Mouse (Mus musculus): ENCODE data around the gene Pacrg.

The Pacrg gene

DNA sequence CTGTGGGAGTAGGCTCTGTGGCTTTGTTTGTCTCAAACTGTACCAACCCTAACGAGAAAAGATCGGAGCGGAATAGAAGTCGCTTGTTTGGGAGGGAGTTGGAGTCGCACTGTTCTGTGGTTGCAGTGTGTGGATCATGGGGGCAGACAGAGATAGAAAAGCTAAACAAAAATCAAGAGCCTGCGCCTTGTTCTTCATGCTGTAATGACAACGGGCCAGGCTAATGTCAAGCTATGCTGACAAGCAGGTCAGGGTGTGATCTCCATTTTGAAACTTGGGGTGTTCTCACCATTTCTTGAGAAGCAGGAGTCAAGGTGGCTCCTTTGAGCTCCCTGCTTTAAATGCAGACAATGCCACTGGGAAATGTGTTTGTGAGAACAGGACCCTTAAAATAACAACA is 433.8 kb downstream of the Pacrg start:
- no peak for DNase-seq (ENCODE audit: low spot score)

DNA sequence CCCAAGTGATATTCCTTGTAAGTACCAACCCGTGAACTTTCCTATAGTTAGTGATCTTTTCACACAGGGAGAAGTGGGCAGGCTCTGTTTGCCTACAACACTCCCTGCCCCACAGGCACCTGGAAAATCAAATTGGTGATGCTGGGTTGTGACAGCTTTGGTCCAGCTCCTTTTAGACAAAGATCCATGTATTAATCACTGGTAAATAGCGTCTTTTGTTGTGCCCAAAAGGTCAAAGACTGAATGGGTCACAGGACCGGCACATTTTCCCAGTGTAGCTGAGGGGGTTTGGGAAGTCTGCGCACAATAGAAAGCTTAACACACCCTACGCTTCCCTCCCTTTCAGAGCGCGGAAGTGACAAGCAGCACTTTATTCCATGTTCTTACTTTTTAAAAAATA is 434.2 kb downstream of the Pacrg start:
- no peak for DNase-seq (ENCODE audit: low spot score)

DNA sequence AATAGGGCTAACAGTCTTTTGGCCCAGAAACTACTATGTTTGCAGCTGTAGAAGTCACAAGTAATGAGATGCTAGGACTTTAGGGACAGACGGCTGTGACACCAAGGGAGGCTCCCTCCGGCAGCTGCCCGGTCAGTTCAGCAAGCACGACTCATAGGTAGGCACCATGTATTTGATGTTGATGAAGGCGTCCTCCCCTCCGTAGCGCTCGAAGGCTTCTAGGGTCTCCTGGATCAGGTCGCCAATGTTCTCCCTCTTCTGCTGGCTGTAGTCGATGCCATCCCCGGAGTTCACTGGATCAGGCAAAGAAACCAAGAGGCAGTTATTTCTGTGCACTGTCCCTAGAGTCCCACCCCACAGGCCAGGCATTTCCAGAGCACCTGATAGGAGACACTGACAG is 436.9 kb downstream of the Pacrg start:
- no peak for DNase-seq (ENCODE audit: low spot score)

DNA sequence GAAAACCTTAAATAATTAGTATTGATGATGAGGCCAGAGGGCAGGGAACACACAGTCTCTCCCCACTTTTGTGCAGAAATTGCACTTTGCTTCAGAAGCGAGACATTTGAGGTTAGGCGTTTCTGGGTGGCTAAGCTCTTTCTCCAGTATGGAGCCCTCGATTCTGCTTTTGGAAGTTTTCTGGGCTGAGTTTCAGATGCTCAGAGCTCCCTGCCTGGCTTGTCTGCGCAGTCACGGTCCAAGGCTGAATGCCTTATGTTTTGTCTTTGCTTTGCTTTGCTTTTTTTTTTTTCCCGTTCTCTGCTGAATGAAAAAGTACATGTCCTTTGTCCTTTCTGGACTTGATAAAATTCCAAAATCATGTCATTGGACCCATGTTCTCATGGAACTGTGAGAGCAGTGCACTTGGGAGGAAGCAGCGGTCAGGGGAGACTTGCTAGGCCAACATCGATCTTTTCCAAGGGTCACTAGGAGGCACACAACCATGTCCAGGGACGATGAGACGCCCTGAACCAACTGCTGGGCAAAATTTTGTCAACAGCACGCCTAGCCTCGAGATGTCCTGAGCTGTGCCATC is 438.0 kb downstream of the Pacrg start:
- no peak for DNase-seq (ENCODE audit: low spot score)

DNA sequence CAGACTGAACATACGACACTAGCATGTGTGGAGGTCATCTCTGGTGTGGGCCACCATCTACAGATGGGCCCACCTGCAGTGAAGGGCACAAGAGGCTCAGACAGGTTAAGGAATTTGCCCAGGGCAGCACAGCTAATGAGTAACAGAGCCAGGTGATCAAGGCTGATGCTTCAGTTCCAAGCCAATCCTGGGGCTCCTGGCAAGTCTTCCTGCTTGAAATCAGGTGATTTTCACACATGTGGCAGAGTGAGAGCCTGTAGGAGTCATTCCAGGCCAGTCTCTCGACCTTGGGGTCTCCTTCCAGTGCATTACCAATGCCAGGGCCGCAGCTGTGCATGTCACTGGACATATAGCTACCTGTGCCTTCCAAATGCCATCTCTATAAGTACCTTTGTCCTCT is 438.6 kb downstream of the Pacrg start:
- no peak for DNase-seq (ENCODE audit: low spot score)

DNA sequence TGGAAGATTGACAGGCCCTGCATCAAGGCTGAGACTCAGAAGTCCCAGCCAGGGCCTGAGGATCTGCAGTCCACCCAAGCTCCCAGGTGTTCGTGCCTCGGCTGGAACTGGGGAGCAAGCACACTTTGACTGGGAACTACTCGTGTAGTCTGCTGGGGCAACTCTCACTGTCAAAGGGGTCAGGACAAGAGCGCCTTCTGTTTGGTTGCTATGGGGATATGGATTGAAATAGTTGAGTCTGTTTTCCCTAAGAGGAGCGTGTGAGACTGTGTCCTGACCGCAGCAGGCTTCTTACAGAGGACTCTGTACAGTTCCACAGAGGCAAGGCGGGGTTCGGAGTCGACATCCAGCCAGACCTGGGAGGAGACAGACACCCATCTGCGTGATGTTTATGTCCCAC is 440.4 kb downstream of the Pacrg start:
- DNase-seq (ENCODE audit: low spot score), result no peak

DNA sequence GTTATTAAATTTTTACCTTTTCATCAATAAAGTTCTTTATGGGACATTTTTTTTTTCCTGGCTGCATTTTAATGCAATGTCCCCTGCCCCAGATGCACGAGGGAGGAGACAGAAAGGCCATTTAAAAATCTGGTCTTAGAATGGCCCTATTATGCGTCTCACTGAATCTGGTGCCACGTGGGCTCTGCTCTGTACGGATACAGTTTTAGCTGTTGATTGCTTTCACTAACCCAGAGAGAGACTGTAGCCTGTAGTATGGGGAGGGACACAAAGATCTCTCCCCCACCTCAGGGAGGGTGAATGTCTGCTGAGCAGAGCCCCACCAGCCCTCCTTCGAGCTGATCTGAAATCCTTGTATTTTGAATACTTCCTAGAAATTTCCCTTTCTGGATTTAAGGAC is 441.2 kb downstream of the Pacrg start:
- DNase-seq (ENCODE audit: low spot score), result no peak

DNA sequence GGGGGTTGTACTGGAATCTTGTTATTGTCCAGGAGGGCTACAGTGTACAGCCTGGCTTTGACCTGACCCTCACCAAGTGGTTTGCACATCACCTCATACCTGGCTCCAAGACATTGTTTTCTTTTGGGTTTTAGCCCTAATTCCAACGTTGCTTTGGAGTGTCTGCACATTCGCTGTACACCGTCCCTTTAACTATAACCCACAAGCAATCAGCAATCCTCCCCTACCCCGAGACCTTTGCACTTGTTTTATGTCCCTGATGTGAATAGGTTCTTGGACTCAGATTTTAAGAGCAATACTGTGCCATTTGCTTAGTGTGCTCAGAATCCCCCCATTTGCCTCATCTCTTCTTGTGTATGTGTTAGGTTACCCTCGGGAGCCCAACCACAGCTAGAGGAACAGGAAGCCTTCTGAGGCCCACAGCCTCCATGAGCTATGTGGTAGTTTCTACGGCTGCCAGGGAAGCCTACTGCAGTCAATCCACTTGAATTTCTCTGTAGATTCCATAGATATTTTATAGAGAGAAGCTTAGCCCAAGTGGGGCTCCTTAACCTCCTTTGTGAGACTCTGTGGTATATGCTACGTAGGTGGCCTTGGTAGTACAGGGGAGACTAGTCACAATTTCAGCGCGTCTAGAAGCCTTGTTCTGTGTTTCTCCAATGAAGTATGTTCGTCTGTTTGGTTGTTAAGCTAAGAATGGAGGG is 442.0 kb downstream of the Pacrg start:
- DNase-seq (ENCODE audit: low spot score), result no peak

DNA sequence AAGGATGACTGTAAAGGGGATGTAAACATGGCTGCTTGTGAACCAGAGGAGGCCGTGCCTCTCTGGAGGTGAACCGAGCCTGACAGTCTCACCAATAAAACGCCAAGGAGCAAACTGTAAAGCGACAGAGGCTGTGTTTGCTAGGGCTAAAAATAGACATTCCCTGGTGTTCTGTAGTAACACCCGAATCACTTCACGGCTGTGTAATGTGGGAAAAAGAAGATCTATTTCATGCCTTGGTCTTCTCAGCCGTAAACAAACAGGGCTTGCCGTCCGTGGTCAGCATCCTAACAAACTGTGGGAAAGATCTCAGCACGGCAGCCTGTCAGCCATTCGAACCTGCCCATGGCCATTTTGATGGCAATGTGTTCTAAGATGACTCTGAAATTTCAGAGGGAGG is 442.8 kb downstream of the Pacrg start:
- no peak for DNase-seq (ENCODE audit: low spot score)

DNA sequence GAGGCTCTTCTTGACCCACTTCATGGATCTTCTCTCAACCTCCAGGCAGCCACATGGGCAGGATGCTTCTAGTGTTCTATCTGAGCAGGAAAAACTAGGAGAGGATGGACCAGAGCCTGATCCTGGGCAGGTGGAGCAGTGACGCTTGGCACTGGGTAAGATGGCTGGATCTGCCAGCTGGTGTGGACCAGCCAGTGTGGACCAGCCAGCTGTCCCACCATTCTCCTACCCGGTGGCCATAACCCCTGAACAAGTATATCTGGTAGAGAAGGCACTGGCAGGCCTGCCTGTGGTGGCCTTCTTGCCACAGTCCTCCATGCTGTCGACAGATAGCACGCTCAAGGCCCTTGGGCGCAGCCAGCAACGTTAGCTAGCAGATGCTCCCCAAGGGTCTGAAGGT is 443.2 kb downstream of the Pacrg start:
- DNase-seq (ENCODE audit: low spot score), result no peak

DNA sequence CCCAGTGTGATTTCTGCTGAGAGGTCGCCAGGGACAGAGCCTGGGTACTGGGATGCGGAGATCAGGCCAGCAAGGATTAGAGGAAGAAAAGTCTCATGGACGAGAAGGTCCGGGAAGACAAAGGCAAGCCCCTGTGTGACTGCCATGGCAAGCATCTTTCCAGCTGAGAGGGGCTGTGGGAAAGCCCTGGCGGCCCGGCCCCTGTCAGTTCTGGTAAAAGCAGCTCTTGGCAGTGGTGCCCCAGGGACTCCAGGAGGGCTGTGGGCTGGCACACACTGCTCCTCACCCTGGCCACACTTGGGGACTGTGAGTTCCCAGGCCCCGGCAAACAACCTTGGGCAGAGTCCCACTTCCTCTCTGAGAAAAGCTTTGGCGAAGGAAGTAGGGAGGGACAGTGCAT is 445.3 kb downstream of the Pacrg start:
- DNase-seq (ENCODE audit: low spot score), result peak; percentile 76

DNA sequence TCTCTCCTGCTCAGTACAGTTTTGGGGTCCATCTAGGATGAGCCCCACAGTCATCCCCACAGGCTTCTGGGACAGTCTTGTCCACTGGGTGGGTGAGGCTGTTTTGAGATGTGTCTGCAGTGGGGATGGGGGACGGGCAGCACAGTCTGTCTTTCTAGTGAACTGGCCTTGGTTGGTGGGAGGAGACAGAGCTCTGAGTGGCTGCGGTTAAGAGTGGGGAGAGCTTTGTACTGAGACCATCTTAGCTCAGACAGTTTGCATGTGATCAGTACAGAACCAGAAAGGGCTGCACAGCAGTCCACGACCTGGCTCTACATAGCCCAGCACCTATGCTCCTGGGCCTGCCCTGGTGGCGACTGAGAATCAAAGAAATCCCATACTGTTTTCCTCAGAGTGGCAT is 446.3 kb downstream of the Pacrg start:
- no peak for DNase-seq (ENCODE audit: low spot score)

DNA sequence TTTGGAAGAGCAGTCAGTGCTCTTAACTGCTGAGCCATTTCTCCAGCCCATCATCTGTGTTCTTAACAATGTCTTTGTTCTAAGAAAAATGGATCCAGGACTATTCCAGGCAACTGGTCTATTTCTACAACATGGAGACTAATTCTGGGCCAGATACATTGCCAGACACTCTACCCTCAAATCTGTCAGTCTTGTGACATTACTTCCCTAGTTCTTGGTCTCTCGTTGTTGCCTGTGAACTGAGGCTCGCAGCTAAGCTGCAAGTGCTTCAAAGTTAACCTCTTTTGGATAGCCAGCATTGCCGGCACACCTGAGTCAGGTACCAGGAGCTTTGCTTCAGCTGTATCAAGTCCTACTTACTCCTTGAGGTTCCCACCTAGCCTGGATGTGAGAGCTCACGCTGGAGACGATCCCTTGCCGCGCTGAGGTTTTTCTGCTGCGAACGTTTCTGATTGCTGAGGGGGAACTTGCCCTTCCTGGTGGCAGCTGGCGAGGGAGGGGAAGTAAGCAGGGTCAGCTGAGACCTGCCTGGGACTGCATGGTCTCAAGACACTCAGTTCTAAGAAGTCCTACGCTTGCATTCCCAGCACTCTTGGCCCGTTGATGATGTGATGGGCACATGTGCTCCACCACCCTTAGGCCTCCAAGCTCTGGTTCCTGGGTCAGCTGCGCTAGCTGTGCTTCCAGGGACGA is 447.6 kb downstream of the Pacrg start:
- peak; percentile 61 for DNase-seq (ENCODE audit: low spot score)

DNA sequence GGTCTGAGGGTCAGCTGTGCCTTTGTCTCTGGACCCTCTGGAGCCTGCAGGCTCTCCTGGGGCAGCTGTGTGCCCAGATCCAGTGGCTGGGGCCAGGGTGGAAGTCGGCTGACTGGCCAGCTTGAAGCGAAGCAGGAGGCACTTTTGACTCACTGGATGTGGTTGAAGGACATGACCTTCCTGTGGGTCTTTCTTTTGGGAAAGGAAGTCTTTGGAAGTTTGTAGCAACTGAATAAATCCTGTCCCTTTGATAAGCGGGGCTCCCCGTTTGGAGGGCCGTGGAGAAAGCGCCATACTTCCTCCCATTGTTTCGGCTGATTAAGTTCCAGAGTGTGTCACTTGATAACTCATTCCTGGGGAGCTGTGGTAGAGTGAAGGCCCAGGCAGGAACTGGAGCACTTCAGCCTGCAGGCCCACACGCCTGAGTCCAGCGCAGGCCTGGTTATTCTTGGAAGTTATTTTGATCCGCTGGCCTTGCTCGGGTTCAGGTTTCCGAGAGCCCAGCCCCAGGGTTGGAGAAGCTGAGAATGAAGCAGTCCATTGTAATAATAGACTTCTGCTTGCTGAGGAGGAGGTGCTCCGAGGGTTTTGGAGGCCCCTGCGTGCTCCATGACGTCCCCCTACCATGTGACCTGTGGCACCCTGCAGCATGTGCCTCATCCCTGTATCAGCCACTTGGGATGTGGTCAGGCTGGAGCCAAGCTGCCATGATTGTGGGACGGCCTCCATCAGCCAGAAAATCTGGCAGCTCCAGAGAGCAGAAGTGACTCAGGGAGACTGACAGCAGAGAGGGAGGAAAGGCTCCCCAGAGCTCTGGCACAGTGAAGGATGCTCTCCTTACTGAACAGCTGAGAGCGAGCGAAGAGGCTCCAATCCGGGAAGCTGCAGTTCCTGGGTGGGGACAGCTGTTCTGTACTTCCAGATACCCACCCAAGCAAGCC is 449.6 kb downstream of the Pacrg start:
- DNase-seq (ENCODE audit: low spot score), result peak; percentile 79

DNA sequence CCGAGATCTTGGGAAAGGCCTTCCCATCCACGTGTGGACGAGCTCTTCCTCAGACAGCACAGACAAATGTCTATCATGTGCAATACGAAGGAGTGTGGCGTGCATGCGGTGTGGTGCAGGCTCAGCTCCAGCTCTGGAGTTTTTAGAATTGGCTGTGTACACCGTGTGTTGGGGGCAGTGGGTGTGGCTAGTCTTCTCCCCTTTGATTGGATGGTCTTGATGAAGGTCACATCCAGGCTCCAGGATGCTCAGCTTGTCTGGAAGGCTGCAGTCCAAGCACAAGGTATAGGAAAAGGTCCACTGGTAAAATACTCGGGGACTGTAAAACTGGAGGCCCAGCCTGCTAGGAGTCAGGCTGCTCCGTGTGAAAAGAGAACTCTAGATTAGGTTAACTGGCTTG is 450.4 kb downstream of the Pacrg start:
- DNase-seq (ENCODE audit: low spot score), result no peak

DNA sequence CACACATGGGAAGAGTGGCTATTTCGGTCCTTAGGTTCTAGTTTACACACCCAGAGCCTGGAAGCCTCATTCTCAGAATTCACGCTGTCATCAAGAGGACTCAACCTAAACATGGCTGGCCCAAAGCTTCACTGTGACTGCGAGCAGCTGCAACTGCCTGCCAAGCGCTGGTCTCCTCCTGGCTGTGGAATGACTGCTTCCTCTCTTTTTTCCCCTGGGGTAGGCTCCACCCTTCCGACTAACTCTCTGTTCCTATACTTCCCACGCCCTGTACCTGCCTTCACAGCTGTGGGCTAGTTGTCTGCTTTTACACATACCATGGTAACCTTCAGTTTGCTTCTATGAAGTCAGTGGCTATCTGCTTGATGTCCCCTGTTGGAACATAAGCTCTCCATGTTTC is 453.6 kb downstream of the Pacrg start:
- DNase-seq (ENCODE audit: low spot score), result no peak

DNA sequence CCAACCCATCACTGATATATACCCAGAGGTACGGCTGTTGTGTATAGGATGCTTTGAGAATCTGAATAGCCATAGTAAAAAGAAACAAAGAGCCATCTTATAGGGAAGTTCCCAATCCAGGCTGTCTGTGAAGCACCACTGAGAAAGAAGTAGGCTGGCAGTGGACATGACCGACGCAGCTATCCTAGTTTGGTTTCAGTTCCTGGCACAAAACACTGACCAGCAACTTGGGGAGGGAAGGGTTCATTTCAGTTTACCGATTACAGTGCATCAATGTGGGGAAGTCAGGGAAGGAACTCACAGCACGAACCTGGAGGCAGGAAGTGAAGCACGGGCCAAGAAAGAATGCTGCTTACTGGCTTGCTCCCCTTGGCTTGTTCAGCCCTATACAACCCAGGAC is 456.7 kb downstream of the Pacrg start:
- no peak for DNase-seq (ENCODE audit: low spot score)

DNA sequence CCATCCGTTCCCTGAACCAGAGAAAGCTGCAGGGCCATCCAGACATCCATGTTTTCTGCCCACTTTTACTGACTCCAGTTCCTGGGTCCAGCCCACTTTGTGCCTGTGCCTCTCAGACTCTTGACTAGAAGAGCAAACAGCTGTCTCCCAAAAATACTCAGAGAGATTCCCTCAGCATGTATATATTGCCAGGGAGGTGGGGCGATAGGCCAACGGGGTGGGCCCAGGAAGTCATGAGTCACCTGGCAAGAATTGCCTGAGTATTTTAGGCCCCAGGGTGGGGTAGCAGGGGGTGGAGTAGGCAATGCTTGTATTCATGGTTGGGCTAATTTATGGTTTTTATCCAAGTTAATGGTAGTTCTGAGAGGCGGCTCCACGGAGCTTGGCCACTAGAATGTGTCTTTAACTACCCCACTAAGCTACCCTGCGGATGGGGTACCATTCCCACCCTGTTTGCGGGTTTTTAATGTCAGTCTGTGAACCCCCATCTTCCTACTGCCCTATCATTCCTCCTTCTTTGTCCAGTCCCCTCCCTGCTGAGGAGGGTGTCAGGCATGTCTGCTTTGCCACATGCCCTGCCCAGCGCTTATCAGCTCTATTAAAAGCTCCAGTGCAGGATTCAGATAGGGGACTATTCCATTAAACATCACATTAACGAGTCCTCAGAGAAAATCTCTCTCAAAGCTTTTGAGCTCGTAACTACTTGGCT is 461.5 kb downstream of the Pacrg start:
- no peak for DNase-seq (ENCODE audit: low spot score)

DNA sequence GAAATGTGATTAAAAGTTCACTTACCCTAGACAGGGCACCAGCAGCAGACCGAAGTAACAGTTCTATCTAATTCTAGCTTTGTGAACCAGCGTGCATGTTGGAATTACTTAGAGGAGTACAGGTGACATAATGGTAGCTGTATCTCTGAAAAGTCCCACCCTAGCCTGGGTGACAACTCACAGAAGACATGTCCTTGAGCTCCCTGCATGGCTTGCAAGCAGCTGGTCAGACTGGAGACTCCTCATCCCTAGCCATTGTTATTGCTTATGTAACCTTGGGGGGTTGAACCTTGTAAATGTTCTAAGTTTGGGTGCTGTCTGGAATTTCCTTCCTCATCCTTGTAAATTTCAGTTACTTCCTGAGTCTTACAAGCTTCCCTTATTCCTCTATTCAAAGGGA is 462.5 kb downstream of the Pacrg start:
- no peak for DNase-seq (ENCODE audit: low spot score)

DNA sequence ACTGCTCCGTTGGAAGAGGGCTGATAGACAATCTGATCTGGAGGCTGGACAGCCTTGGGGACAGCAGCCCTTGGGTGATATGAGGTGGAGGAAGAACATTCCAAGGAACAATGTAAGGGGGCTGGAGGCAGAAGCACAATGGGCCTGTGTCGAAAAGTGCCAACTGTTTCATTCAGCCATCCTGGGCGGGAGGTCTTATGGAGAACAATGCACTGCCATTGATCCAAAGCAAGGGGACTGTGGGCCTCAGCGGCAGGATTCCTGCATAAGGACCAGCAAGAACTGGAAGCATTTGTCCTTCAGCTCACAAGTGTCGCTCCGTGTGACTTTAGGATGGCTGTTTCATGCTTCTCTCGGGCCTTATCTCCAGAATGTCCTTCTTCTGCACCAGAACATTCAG is 465.8 kb downstream of the Pacrg start:
- no peak for DNase-seq (ENCODE audit: low spot score)

DNA sequence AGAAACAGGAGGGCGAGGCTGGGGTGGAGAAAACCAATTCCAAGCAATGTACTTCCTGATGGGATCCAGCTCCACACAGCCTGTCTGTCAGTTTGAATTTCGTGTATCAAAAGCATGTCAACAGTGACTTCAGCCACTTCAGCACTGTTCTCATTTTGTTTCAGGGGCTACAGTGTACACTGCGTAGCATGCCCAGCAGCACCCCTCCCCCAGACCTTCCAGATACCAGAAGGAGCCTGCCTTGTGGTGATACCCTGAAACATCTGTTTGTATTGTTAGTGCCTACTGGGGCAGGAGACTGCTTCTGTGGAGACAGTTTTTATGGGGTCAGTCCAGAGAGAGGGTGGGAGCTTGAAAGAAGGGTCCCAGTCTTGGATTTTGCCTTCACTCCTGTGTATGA is 466.4 kb downstream of the Pacrg start:
- no peak for DNase-seq (ENCODE audit: low spot score)
